Mouse (Mus musculus): ENCODE data around the gene Atg7. TPM values are rescaled to one million over a fixed set of nuclear protein-coding genes. Genes with fewer than 3 reads are reported as not detected.

Atg7 gene
- polyA plus RNA-seq, 1 experiment = 18.4 TPM

- no peak for DNase-seq (ENCODE audit: extremely low spot score in 1 of 2, low spot score in 1 of 2)
Measured at GRCm38 (mm10) chr6:114726681-114727080, 83.8 kb downstream of the Atg7 start.

GRCm38 (mm10) chr6:114733156-114733555 lies 90.3 kb downstream of the Atg7 start:
- no peak for DNase-seq (ENCODE audit: extremely low spot score in 1 of 2, low spot score in 1 of 2)

GRCm38 (mm10) chr6:114733681-114734080 lies 90.8 kb downstream of the Atg7 start:
- DNase-seq (ENCODE audit: extremely low spot score in 1 of 2, low spot score in 1 of 2) = no peak

DNA sequence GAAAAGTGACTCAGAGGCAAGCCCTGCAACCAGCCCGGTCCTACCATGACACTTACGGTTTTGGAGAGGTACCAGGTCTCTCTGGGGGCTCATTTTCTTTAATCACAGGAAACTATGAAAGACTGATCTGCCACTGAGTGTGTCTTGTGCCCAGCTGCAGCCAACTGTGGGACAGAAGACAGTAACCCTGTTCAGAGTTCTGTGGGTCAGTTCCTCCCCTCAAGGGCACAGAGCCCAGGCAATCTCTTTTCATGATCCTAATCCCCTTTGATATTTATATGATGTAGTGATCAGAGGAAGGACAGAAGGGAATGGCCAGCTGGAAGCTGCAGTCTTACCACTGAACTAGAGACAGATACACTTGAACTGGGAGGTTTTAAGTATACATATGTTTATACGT lies 92.2 kb downstream of the Atg7 start:
- DNase-seq (ENCODE audit: extremely low spot score in 1 of 2, low spot score in 1 of 2) = no peak

DNA sequence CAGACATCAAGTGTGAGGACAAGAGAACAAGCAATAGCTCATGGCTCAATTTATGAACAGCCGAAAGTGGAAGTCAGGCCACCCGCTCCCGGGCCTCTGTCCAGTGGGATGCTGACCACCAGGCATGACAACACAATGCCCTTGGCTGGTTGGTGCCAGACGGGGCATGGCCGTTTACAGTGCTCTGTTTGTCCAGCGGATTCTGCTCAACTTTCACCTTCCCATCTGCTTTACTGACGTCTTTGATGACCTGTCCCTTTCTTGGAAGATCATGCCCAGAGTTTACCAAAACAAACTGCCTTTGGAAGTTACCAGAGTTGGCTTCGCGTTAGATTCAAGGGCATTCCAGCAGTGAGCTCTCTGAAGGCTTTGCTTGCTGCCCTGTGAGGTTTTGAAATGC lies 93.5 kb downstream of the Atg7 start:
- no peak for DNase-seq (ENCODE audit: extremely low spot score in 1 of 2, low spot score in 1 of 2)

GRCm38 (mm10) chr6:114737181-114737580 lies 94.3 kb downstream of the Atg7 start:
- no peak for DNase-seq (ENCODE audit: extremely low spot score in 1 of 2, low spot score in 1 of 2)

- no peak for DNase-seq (ENCODE audit: extremely low spot score in 1 of 2, low spot score in 1 of 2)
Measured at GRCm38 (mm10) chr6:114737931-114738759, 95.2 kb downstream of the Atg7 start.

- no peak for DNase-seq (ENCODE audit: extremely low spot score in 1 of 2, low spot score in 1 of 2)
Measured at GRCm38 (mm10) chr6:114738760-114739112, 95.8 kb downstream of the Atg7 start.

GRCm38 (mm10) chr6:114742209-114743003 lies 99.5 kb downstream of the Atg7 start:
- no peak for DNase-seq (ENCODE audit: extremely low spot score in 1 of 2, low spot score in 1 of 2)

- DNase-seq (ENCODE audit: extremely low spot score in 1 of 2, low spot score in 1 of 2) = no peak
Measured at GRCm38 (mm10) chr6:114743126-114743525, 100.2 kb downstream of the Atg7 start.

- no peak for DNase-seq (ENCODE audit: extremely low spot score in 1 of 2, low spot score in 1 of 2)
Measured at GRCm38 (mm10) chr6:114743845-114744244, 100.9 kb downstream of the Atg7 start.

- no peak for DNase-seq (ENCODE audit: extremely low spot score in 1 of 2, low spot score in 1 of 2)
Measured at GRCm38 (mm10) chr6:114746439-114746974, 103.6 kb downstream of the Atg7 start.

GRCm38 (mm10) chr6:114748419-114748818 lies 105.5 kb downstream of the Atg7 start:
- no peak for DNase-seq (ENCODE audit: extremely low spot score in 1 of 2, low spot score in 1 of 2)

DNA sequence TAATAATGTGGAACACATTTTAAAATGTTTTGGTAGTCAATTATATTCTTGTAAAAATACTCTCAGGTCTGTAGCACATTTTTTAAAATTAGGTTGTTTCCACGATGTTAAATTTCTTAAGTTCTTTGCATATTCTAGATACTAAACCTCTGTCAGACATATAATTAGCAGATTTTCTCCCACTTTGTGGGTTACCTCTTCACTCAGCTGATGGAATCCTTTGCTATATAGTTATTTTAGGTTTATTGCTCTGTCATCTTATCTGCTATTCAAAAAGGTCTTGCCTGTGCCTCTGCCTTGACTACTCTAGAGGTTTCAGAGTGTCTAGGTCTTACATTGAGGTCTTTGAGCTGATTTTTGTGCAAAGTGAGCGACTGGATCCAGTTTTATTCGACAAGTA lies 106.0 kb downstream of the Atg7 start:
- DNase-seq (ENCODE audit: extremely low spot score in 1 of 2, low spot score in 1 of 2) = no peak

DNA sequence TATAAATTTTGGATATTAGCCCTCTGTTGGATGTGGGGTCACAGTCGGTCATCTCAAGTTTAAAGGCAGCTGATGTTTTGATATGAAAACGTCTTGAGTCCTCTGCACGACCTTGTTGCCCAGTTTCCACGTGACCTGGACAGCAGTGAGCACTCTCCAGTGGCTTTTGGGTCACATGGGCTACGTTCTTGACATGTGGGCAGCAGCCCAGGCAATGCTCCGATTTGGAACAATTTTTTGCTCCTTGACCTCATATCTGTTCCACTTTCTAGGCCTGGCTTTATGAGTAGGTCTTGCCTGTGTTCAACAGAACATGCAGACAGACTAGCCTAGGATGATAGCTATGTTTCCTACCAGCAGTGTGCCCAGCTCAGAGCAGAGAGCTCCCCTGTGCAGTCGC lies 115.9 kb downstream of the Atg7 start:
- DNase-seq (ENCODE audit: extremely low spot score in 1 of 2, low spot score in 1 of 2) = no peak

DNA sequence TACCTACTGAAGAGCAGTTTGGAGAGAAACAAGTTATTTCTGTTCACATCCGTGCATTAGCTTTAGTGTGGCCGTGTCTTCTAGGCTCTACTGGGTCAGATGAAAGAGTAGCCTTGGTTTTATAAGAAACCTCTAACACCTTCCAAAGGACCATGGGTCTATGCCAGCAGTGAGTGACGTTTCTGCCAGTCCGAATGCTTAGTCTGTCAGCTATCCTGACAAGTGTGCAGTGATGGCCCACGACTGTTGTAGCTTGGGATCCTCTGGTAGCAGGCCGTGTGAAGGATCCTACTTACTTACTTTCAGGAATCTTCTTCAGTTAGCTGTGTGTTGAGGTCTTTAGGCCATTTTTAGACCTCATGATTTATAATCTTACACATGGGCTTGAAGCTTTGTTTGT lies 123.4 kb downstream of the Atg7 start:
- DNase-seq (ENCODE audit: extremely low spot score in 1 of 2, low spot score in 1 of 2) = no peak

DNA sequence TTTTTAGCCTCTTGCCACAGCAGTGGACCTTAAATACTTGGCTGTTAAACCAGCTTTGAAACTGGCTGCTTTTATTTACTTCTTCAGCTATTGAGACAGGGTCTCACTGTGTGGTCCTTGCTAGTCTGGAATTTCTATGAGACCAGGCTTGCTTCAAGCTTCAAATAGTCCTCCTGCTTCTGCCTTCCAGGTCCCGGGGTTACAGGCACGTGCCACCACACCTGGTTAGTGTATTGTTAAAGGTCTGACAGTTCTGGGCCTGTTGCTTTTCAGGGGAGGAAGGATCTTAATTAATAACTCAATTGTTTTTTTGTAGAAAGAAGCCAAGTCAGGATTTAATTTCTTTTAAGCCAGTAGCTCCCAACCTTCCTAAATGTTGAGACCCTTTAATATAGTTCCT lies 124.8 kb downstream of the Atg7 start:
- no peak for DNase-seq (ENCODE audit: extremely low spot score in 1 of 2, low spot score in 1 of 2)

GRCm38 (mm10) chr6:114770337-114770736 lies 127.4 kb downstream of the Atg7 start:
- no peak for DNase-seq (ENCODE audit: extremely low spot score in 1 of 2, low spot score in 1 of 2)

DNA sequence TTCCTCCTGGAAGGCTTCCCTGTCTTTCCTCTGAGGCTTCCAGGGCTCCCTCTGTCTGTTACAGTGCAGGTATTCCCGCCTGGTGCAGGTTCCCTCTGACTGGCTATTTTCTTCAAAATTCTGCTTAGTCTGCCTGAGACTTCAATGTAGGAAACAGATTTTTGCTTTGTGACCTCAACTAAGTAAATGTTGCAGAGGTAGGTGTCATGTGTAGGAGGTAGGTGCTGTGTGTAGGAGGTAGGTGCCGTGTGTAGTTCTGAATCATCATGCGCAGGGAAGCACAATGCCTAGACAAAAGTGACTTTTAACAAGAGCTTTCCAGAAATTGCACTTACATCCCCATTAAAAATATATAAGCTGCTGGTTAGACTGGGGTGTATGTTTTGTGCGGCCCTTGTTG lies 128.6 kb downstream of the Atg7 start:
- peak in 1 of 2 experiments; percentile 58 for DNase-seq (ENCODE audit: extremely low spot score in 1 of 2, low spot score in 1 of 2)

DNA sequence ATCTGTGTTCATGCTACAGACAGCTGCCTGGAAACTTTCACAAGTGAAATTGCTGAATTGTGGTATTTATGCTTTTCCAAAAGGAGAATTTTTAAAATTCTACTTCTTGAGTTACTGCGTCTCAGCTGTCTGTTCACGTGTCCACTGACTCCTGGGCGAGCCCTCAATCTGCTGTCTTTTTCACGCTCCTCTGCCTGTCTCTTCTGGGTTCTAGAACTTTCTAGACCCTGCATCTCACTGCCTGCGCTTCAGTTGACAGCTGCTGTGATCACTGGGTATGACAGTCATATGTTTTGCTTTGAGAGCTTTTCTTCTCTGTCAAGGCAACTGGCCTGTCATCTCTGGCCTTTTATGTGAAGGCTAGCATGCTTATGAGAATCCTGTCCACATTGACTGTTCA lies 132.3 kb downstream of the Atg7 start:
- DNase-seq (ENCODE audit: extremely low spot score in 1 of 2, low spot score in 1 of 2) = no peak

GRCm38 (mm10) chr6:114777872-114778271 lies 135.0 kb downstream of the Atg7 start:
- no peak for DNase-seq (ENCODE audit: extremely low spot score in 1 of 2, low spot score in 1 of 2)

DNA sequence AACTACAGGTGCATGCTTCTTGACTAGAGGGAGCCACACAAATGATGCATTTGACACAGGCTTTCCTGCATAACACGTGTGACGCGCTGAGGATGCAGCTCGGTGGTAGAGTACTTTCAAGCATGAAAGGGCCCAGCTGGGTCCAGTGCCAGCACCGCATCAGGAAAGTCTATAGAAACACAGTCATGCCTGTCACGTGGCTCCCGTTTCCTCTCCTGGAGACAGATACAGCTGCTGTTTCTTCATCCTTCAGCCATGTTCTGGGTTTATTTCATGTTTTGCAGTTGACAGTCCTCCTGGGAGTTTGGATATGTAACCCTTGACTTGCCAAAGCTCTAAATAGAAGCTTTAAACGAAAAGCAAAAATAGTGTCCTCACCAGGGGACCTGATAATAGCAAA lies 135.8 kb downstream of the Atg7 start:
- no peak for DNase-seq (ENCODE audit: extremely low spot score in 1 of 2, low spot score in 1 of 2)

Data from frontal cortex, adult 2 months (tissue).